Mouse (Mus musculus) limb, embryonic 13.5 days (tissue): ENCODE measurements at regions not wholly inside any gene's neighbourhood (a gene's known extent, or its start where the extent isn't known, plus 50 kb on each side); places are given as distances from the start of the nearest gene placed in this dataset.
A peak's percentile ranks its signal among the peaks of the same experiment; 100 is the strongest.
"Not testable (repeated sequence)": the region's sequence is repeated elsewhere in the genome, so short reads cannot be mapped to it uniquely, and the experiment has no call there.

Experiments used
- ATAC-seq: fragments of 200-750 bp; cut with Nextera tagmentation; 2 replicates; pipeline ENCODE4 v1.8.0; 2017; ENCODE audit warnings: low read depth, moderate number of reproducible peaks, moderate TSS enrichment; ENCODE audit not compliant: low FRiP score
- H3K27ac ChIP-seq: fragments of 300-500 bp; sonication (generic); 2 replicates; pipeline ENCODE4 v1.5.1; 2015; ENCODE audit warnings: inconsistent platforms, mild to moderate bottlenecking, moderate library complexity
- H3K27me3 ChIP-seq: fragments of 300-500 bp; sonication (generic); 2 replicates; pipeline ENCODE4 v1.6.1; 2015; ENCODE audit warnings: mild to moderate bottlenecking, inconsistent platforms
- H3K36me3 ChIP-seq: fragments of 300-500 bp; sonication (generic); 2 replicates; pipeline ENCODE4 v1.6.1; 2015; ENCODE audit warnings: inconsistent platforms, mild to moderate bottlenecking, moderate library complexity
- H3K4me1 ChIP-seq: fragments of 300-500 bp; sonication (generic); 2 replicates; pipeline ENCODE4 v1.6.1; 2015; ENCODE audit warnings: inconsistent platforms
- H3K4me2 ChIP-seq: fragments of 300-500 bp; sonication (generic); replicated peaks from 2 replicates; pipeline ENCODE4 v1.6.1; 2015; ENCODE audit warnings: inconsistent platforms, mild to moderate bottlenecking, moderate library complexity
- H3K4me3 ChIP-seq: fragments of 300-500 bp; sonication (generic); 2 replicates; pipeline ENCODE4 v1.5.1; 2015; ENCODE audit warnings: moderate library complexity, mild to moderate bottlenecking, inconsistent platforms
- H3K9ac ChIP-seq: fragments of 300-500 bp; sonication (generic); 2 replicates; pipeline ENCODE4 v1.6.1; 2015; ENCODE audit warnings: mild to moderate bottlenecking, inconsistent platforms
- H3K9me3 ChIP-seq: fragments of 300-500 bp; sonication (generic); 2 replicates; pipeline ENCODE4 v1.6.1; 2016; ENCODE audit warnings: inconsistent platforms
- WGBS: fragments of 180-500 bp; shearing (Covaris S2); methylation state at CpG from one replicate; pipeline ENCODE4 v1.1.7; 2015; 5-methylcytosine and 5-hydroxymethylcytosine counted together

DNA sequence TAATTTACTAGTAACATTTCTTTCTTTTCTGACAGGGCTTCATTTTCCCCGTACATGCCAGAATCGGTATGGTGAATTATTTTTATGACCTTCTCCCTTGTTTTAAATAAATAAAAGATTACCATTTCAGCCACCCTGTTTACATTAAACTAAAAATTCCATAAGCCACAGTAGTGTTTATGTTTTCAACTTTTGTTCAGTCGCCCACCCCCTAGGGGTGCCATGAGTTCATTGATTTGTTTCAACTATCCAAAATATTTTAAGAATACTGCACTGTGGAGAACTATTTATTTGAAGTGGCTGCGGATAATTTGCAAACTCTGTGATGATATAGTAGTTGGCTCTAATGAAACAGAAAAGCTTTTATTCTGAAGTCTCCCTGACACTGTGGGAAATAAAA is 132.9 kb downstream of the Tfec start:
- Histone ChIP-seq H3K4me1 (peaks cover 12% of the 10 kb centered on the region), H3K4me2 (no peak overlapping the region), H3K36me3 (no peaks in the 10 kb centered on the region), H3K9ac (no peak overlapping the region), H3K27ac (no peak overlapping the region), H3K9me3 (no peaks in the 10 kb centered on the region), H3K4me3 (no peak overlapping the region), H3K27me3 (no peaks in the 10 kb centered on the region)
- WGBS: 43% methylated on average over 4 of the region's 4 CpGs
- ATAC-seq: peak; percentile 15; the same call in 1 of the 2 replicates

- Histone ChIP-seq H3K4me2 (no peak overlapping the region), H3K27ac (no peak overlapping the region), H3K9me3 (no peaks in the 10 kb centered on the region), H3K9ac (no peak overlapping the region), H3K4me1 (peaks cover 12% of the 10 kb centered on the region), H3K36me3 (no peaks in the 10 kb centered on the region), H3K27me3 (no peaks in the 10 kb centered on the region), H3K4me3 (no peak overlapping the region)
- ATAC-seq: peak; percentile 72
- WGBS: 37% methylated on average over 5 of the region's 5 CpGs
Measured at GRCm38 (mm10) chr6:16764707-16765106, 133.5 kb downstream of the Tfec start.

GRCm38 (mm10) chr6:16755044-16755443 is 143.2 kb downstream of the Tfec start:
- H3K9ac ChIP-seq, H3K36me3 ChIP-seq, H3K9me3 ChIP-seq, ATAC-seq, H3K27me3 ChIP-seq, H3K27ac ChIP-seq, H3K4me3 ChIP-seq, H3K4me1 ChIP-seq, H3K4me2 ChIP-seq: not testable (repeated sequence)
- 77% methylated on average over 1 of the region's 1 CpGs for WGBS

DNA sequence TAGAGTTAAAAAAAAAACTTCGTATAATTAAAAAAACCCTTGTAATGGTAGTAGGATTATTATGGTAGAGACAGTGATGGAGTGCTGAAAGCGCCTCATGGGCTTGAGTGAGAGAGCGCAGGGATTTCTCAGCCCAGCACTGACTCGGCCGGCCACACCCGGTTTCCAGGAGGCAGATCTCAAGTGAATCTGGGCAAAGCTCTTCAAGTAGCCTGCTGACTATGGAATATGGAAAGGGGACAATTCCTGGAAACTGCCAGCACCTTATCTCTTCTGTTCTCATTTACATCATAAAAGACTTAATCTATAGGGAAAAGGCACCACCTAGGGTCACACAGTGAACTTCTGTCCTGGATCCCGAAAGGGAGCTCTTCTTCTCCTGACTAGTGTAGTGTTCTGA is 165.1 kb downstream of the Tfec start:
- 79% methylated on average over 7 of the region's 7 CpGs for WGBS
- Histone ChIP-seq H3K36me3 (no peaks in the 10 kb centered on the region), H3K9ac (no peak overlapping the region), H3K9me3 (no peaks in the 10 kb centered on the region), H3K27ac (no peak overlapping the region), H3K27me3 (no peaks in the 10 kb centered on the region), H3K4me1 (0 out of 2 replicates have a peak, but pooled peaks cover 3% of the 10 kb centered on the region), H3K4me2 (no peak overlapping the region), H3K4me3 (no peak overlapping the region)
- no peak for ATAC-seq

- 81% methylated on average over 3 of the region's 3 CpGs for WGBS
- H3K36me3 ChIP-seq: no peaks in the 10 kb centered on the region
Measured at GRCm38 (mm10) chr6:16732095-16732494, 166.1 kb downstream of the Tfec start.

GRCm38 (mm10) chr6:16727256-16727890 is 170.9 kb downstream of the Tfec start:
- no peak for ATAC-seq
- no peak overlapping the region for H3K4me2 ChIP-seq
- H3K27me3 ChIP-seq: no peaks in the 10 kb centered on the region
- H3K27ac ChIP-seq: no peak overlapping the region
- no peak overlapping the region for H3K4me3 ChIP-seq
- no peak overlapping the region for H3K9ac ChIP-seq
- H3K4me1 ChIP-seq: no peaks in the 10 kb centered on the region
- H3K36me3 ChIP-seq: no peaks in the 10 kb centered on the region
- WGBS: 49% methylated on average over 13 of the region's 13 CpGs
- no peaks in the 10 kb centered on the region for H3K9me3 ChIP-seq

More at GRCm38 (mm10) chr6:16732095-16732494, 166.1 kb downstream of the Tfec start:
- H3K4me3 ChIP-seq: no peak overlapping the region
- H3K27me3 ChIP-seq: no peaks in the 10 kb centered on the region
- no peak for ATAC-seq
- no peak overlapping the region for H3K27ac ChIP-seq
- no peaks in the 10 kb centered on the region for H3K9me3 ChIP-seq
- H3K4me1 ChIP-seq: no peaks in the 10 kb centered on the region
- H3K9ac ChIP-seq: no peak overlapping the region
- H3K4me2 ChIP-seq: no peak overlapping the region

DNA sequence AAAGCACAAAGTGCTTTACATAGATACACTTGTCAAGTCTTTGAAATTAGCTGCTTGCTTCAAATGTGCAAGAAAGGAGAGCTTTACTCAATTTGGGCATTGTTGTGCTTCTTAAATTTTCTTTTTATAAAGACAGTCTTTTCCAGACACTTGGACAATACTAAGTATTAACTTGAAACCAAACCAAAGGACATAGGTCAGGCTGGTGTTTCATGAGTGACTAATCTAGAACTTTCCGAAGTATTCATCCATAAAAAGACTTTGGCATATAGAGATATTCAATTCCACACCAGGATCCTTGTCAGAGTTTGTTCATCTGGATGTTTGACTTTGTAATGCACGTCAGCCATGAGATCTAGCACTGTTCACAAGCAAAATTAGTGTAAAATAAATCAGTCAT is 173.0 kb downstream of the Tfec start:
- H3K36me3 ChIP-seq: no peaks in the 10 kb centered on the region
- 89% methylated on average over 2 of the region's 2 CpGs for WGBS
- ATAC-seq: no peak
- no peak overlapping the region for H3K4me3 ChIP-seq
- H3K27ac ChIP-seq: no peak overlapping the region
- H3K9me3 ChIP-seq: no peaks in the 10 kb centered on the region
- no peak overlapping the region for H3K4me2 ChIP-seq
- no peak overlapping the region for H3K9ac ChIP-seq
- no peaks in the 10 kb centered on the region for H3K27me3 ChIP-seq
- no peaks in the 10 kb centered on the region for H3K4me1 ChIP-seq

DNA sequence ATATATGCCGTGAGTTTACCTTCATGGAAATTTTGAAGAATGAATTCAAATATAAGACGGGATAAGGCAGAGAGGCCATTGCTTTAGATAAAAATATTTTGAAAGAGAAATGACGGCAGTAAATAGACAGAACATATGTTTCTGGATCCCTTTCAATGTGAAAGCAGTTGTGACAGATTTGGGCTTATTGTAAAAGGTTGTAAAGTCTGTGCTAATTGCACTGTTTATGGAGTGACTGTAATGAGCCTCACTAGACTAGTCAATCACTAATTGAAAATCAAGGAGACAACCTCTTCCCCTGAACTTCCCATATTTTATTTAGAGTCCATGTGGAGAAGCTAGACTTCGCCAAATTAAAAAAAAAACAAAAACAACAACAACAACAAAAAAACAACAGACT is 193.7 kb downstream of the Tfec start:
- H3K36me3 ChIP-seq: no peaks in the 10 kb centered on the region
- H3K9me3 ChIP-seq: no peaks in the 10 kb centered on the region
- no peak overlapping the region for H3K4me2 ChIP-seq
- peaks cover 18% of the 10 kb centered on the region for H3K4me1 ChIP-seq
- WGBS: 75% methylated on average over 4 of the region's 4 CpGs
- no peak for ATAC-seq
- no peak overlapping the region for H3K4me3 ChIP-seq
- no peak overlapping the region for H3K9ac ChIP-seq
- H3K27ac ChIP-seq: no peak overlapping the region
- no peaks in the 10 kb centered on the region for H3K27me3 ChIP-seq

GRCm38 (mm10) chr6:16703412-16703746 is 194.9 kb downstream of the Tfec start:
- Histone ChIP-seq H3K4me3 (no peak overlapping the region), H3K9me3 (no peaks in the 10 kb centered on the region), H3K36me3 (no peaks in the 10 kb centered on the region), H3K9ac (no peak overlapping the region), H3K27me3 (no peaks in the 10 kb centered on the region), H3K4me1 (peaks cover 18% of the 10 kb centered on the region), H3K4me2 (no peak overlapping the region), H3K27ac (peak overlapping the region; percentile 58; the same call in 1 of the 2 replicates)
- 27% methylated on average over 3 of the region's 3 CpGs for WGBS
- peak; percentile 86 for ATAC-seq

GRCm38 (mm10) chr6:16702706-16703411 is 195.4 kb downstream of the Tfec start:
- Histone ChIP-seq H3K4me1 (peaks cover 18% of the 10 kb centered on the region), H3K27ac (peak overlapping the region; percentile 58; the same call in 1 of the 2 replicates), H3K27me3 (no peaks in the 10 kb centered on the region), H3K4me2 (no peak overlapping the region; the same call in 1 of the 2 replicates), H3K9me3 (no peaks in the 10 kb centered on the region), H3K4me3 (no peak overlapping the region), H3K9ac (no peak overlapping the region), H3K36me3 (no peaks in the 10 kb centered on the region)
- ATAC-seq: peak; percentile 84
- 18% methylated on average over 7 of the region's 7 CpGs for WGBS

DNA sequence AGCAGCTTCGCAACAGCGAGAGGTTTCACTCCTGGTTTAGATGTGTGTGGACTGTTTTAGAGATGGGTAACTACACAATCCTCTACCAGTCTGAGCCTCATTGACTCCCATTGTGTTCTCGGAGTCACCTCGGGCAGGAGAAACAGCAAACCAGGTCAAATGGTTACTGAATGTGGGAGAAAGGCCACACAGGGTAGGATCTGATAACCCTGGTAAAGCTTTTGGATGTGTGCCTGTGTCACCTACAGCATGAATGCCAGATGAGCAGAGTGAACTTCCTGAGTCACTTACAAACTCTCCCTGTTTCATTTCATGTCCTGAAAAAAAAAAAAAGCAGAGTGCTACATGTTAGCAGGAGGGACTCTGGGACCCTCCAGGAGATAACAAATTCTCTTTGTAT is 201.0 kb downstream of the Tfec start:
- Histone ChIP-seq H3K4me3 (no peak overlapping the region), H3K36me3 (no peaks in the 10 kb centered on the region), H3K4me1 (peaks cover 8% of the 10 kb centered on the region; the same call in 1 of the 2 replicates), H3K27me3 (no peaks in the 10 kb centered on the region), H3K9ac (no peak overlapping the region), H3K4me2 (no peak overlapping the region), H3K9me3 (no peaks in the 10 kb centered on the region), H3K27ac (no peak overlapping the region)
- no peak for ATAC-seq
- 82% methylated on average over 4 of the region's 4 CpGs for WGBS

DNA sequence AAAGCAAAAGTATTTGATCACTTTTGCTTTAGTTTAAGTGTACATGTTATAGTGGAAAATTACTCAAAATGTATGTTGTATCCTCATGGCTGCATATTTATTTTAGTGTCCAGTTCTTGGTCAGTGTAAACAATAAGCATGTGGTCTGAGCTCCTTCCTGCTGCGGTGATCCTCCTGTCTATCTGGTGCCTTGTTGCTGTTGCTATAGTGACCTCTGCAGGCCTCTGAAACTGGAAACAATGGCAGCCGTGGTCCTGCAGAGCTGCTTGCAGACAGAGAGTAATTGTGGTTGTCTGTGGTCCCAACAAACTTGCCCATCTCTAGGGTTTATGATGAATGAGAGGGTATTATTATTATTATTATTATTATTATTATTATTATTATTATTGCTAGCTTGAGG is 230.2 kb downstream of the Tfec start:
- H3K4me2 ChIP-seq: no peak overlapping the region
- 4% methylated on average over 2 of the region's 2 CpGs for WGBS
- H3K9ac ChIP-seq: no peak overlapping the region
- H3K27ac ChIP-seq: no peak overlapping the region
- 0 out of 2 replicates have a peak, but pooled peaks have one; percentile 44 for ATAC-seq
- peaks cover 4% of the 10 kb centered on the region; the same call in 1 of the 2 replicates for H3K9me3 ChIP-seq
- H3K27me3 ChIP-seq: no peaks in the 10 kb centered on the region
- H3K36me3 ChIP-seq: no peaks in the 10 kb centered on the region
- H3K4me1 ChIP-seq: peaks cover 5% of the 10 kb centered on the region; the same call in 1 of the 2 replicates
- no peak overlapping the region for H3K4me3 ChIP-seq
